Mouse (Mus musculus): ENCODE data around the gene Mast4.

DNA sequence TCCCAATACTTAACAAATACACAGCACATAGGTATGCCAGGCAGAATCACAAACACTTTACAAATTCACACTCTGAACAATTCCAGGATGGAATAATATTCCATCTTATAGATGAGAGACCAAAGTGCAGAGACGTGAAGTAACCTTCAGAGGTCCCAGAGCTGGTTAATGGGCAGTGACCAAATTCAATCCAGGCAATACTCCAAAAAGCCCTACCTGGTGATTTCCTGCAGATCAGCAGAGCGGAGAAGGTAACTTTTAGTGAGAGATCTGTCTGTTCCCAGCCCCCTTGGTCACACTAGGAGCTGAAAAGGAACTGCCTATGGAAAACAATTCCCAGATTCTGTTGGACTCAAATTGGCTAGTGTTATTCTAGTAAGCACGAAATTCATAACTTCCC lies 316.6 kb downstream of the Mast4 start:
- TF ChIP-seq CTCF (IDR thresholded peaks at IDR 0.05; ENCODE audit: low read depth) (no peak), EP300 (IDR thresholded peaks at IDR 0.05; ENCODE audit: low read depth) (no peak)

Data from liver, embryonic 14.5 days (tissue).